Mouse (Mus musculus) B cell, adult 2 months (primary cell): ENCODE measurements at regions not wholly inside any gene's neighbourhood (a gene's known extent, or its start where the extent isn't known, plus 50 kb on each side); places are given as distances from the start of the nearest gene placed in this dataset.
A peak's percentile ranks its signal among the peaks of the same experiment; 100 is the strongest.

Experiments used
- DNase-seq, 2 experiments: peaks; one replicate each; pipeline ENCODE4 v3.0.0; 2022

DNA sequence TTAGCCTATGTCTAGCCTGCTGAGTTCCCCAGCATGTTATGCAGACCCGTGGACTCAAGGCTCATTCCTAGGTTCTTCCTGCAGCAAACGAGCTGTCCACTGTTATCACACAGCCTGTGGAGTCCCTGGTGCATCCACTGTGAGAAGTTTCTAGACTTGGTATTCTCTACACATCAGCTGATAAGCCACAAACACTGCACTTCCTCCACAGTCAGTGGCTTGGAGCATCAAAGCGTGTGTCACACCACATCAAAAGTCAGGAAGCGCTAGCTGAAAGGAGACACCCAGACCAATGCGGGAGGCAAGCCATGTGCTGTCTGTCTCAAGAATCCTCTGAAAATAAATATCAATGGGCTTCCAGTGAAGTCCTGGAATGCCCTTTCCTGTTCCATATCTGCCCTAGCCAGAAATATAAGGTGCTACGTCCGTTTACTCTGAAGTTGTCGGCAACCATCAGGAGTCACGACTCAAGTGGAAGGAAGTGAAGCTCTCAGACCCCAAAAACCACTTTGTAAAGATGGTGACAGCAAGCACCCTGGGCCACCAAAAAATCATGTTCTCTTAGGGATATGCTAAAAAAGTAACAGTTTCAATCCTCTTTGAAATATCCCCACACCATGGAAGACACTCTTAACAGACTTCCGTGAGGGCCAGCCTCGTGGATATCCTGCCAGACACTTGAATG is 227.7 kb downstream of the Adgrl2 start:
- DNase-seq = peak; percentile 50 to 56

DNA sequence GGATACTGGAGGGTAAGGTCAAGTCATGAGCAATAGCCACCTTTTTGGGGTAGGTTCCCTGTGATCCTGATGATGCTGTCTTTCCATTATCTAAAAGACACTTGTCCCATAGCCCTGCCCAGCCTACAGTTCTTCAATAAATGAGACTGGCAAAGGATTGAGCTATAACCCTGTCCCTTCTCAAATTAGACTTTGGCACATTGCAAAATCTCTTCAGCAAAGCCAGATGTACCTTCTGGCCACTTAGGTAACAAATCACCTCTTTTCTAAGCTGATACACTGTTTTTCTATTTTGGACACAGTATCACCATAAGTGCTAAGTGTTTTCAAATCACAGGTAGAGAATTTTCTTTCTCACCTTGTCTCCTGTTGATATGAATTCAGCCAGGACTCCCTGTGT is 228.8 kb downstream of the Adgrl2 start:
- DNase-seq = no peak

DNA sequence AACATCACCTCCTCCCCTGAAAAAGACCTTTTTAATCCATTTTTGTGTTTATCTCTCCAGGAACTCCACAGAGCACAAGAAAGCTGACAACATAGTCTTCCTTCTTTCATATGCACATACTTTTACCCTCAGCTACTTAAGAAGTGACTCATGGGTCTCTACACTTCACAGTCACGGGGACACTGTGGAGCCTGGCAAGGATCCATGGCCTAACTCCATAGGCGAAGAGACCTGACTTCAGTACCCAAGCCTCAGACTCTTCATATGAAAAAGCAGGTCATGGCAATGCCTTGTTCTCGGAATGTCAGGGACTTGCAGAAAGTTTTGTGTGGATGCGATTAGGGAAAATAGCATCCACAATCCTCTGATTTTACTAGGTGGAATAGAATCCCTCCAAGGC is 230.9 kb downstream of the Adgrl2 start:
- no peak for DNase-seq

DNA sequence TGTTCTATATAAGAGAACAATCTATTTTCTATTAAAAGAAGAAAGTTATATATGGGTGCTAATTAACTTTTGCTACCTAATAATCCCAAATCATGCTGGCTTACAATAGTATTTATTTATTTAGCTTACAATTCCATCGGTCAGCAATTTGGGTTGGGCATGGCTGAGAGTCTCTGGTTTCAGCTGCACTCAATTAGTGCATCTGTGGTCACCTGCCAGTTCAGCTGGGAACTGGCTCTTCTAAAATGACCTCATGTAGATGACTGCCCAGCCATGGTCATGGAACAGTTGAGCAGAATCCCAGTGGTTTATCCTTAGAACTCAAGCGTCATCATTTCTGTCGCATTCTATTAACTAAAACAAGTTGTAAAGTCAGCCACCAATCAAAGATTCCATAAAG is 244.1 kb downstream of the Adgrl2 start:
- DNase-seq = no peak

DNA sequence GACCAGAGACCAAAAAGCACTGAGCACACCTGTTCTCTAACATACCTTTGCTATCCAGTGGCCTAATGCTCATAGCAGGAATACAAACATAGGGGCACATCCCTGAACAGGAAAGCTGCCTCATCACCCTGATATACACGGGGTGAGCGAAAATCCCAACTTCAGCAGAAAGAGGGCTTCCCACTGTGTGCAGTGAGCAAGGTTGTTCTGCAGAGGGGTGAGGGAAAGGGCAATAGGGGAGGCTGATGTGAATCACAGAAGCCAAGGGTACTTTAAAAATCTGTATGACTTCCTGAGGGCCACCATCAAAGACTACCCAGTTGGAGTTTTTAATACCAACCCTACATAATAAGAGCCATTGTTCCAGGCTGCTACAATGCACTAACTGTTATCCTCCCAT is 245.7 kb downstream of the Adgrl2 start:
- no peak for DNase-seq

DNA sequence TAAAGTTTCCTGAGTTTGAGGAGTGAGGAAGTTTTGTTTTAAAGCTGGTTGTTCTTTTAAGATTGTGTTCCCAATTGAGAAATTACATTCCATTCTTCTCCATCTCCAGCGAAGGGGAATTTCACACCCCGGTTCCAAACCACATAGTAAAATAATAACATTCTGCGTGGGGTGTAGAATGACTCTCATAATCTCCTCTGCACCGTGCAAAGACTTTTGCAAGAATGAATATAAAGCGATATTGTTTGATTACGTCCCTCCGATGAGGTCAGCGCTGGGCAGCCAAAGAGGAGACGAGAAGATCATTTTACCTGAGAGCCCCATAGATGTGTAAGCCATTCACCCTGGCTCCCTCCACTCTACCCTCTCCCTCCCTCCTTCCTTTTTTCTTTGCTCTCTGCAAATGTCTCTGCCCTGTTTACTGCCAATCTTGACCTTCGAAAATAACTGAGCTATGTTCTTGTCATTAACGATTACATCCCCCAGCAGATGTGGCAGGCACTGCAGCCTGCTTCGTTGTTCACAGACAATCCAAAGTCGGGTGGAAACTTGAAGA is 256.1 kb downstream of the Adgrl2 start:
- no peak for DNase-seq

DNA sequence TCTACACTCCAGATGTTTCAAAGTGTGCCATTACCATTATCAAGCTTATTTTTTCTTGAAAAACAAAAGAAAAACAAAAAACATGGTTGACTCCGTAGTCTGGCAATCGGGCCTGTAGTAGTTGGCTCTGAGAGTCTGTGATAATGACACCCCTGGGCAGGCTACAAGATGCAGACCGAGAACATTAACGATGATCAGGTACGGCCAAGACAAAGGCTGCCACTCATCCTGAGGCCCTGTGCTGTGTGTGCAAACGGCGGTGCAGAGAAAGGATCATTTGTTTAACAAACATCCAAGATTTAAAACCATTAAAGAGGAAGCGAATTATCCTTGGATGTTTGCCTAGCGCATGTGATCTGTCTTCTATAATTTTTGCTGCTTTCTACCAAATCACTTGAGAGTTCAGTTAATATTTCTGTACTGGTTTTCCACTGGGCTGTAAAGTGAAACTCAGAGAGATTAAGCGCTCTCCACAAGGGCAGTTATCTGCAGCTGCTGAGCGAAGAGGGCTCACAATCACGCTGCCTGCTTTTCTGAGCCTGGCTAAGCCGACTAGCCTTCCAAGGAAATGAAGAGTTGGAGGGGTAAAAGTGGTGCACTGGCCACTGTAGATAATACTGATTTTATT is 257.0 kb downstream of the Adgrl2 start:
- no peak for DNase-seq

DNA sequence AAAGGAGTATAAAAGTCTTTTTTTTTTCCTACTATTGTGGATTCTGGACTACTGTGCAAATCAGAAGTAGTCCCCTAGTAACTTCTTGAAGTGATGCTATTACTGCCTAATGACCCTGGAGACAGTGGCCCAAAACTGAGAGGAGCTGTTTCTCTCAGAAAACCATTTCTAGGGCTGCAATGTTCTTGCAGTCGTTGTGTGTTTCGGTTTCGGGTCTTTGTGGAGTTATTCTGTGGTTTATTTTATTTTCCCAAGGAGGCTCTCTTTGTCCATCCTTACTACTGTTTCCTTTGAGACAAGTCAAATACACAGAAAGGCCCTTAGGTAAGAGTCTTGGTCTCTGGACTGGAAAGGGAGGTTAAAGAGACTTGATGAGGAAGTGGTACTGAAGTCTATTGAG is 258.9 kb downstream of the Adgrl2 start:
- DNase-seq = no peak

DNA sequence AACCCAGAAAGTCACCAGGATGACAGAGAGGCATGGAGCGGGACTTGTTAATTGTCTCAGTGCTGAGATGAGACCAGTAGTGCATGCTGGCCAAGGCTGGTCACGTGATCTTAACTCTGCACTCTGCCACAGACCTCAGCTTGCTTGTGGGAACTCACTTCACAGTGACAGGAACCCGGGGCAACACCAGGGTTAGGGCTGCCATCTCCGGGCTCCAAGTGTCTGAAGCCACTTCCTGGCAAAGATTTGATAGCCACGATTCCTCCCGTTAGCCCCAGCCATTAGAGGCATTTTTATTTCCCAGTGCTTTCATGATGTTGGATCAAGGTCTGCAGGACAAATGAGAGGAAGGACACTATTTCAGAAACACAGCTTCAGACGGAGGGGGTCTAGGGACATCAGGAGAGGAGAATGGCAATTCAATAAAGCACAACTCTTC is 261.1 kb downstream of the Adgrl2 start:
- peak; percentile 59 to 62 for DNase-seq

DNA sequence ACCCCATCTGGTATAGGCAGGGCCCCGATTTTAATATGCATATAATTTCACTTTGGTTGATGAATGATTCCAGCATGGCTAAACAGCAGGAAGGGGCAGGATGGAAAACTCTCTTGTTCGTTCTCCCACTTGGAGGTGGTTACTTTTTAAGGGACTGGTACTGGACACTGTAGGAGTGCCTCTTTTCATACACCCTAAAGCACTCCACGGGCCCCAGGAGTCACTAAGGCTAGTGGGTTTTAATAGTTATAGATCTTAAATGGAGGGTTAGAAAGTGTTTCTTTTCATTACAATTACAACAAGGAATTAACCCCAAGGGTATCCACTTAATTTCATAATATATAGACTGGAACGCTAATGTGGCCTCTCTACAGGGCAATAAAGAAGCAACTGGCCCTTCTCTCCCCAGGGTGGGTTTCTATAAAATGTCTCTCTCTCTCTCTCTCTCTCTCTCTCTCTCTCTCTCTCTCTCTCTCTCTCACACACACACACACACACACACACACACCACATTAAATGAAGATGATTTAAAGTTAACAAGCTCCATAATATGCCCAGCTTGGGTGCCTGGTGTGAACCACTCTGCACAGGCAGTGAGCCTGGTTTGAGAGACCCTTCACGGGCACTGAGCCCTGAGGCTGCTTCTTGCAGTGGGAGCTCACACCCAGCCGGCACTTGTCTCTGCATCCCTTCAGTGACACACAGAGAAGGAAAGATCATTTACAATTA is 261.7 kb downstream of the Adgrl2 start:
- DNase-seq = no peak

DNA sequence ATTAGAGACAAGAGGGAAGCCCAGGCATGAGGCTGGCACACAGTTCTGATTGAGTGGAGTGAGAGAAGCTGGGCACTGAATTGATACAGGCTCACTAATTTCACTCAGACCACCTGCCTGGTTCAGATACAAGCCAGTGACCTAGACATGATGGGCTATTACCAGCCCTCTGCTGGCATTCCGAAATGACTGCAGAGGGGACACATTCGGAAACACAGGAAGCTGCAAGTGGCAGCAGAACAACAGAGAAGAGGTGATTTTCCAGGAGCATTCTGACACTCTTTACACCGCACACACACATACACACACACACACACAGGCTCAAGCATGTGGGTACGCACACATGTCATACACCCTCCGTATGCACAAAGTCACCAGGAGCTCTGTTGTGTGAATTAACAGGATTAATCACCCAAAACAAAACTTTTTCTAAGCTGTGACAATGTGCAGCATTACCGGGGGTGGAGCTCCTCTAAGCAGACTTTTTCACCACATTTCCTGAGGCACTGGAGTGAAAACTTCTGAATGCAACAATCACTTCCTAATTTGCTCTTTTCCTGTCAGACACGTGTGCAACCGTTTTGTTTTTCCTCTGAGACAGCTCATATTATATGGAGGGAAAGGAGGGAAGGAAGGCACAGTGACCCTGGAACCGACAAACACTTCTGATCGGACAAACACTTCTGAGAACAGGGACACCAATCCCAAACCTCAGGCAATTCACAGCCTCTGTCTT is 263.6 kb downstream of the Adgrl2 start:
- peak; percentile 30 to 32 for DNase-seq

DNA sequence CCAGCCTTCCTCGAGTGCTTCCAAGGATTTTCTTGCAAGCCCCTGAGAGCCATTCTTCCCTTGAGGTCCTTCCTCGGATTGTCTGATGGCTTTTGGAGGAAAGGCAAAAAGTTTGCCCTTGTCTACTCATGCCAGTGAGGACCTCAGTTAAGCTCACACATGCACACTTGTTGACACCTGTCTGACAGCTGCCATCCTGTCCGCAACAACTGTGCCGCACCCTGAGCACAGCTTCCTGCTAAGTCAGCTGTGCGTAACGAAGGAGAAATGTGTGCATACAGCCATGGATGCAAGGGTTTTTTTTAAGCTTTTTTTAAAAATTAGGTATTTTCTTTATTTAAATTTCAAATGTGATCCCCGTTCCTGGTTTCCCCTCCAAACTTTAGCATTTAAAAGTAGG is 293.8 kb downstream of the Adgrl2 start:
- DNase-seq = peak; percentile 44 to 56

DNA sequence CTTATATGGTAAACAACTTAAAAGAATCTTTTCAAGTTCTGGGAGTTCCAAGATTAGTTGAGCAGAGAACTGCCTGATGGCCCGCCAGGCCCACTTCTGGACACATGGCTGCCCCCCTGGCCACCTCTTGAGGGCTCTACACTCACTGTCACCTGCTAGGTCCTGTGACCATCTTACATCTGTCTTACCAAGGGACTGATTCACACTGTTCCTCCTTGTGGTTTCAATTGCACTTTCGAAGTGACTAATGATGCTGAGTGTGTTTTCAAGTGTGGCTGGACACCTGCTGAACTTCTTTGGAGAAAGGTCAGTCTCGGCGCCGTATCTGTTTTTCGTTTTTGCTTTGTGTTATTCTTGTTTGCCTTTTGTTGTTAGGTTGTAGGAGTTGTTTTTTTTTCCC is 294.9 kb downstream of the Adgrl2 start:
- peak; percentile 67 to 76 for DNase-seq

DNA sequence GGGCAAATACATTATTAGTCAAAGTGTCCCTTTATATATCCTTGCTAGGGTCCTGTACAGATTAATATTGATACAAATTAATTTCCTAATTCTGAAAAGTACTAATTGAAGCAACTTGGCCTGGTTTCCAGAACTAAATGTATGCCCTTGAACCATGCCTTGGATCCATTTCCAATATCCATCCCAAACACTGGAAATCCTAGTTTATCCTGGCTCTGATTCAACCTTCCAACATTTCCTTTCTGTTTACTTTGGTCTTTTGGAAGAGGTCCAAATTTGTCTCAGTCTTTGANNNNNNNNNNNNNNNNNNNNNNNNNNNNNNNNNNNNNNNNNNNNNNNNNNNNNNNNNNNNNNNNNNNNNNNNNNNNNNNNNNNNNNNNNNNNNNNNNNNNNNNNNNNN is 307.2 kb downstream of the Adgrl2 start:
- no peak for DNase-seq

DNA sequence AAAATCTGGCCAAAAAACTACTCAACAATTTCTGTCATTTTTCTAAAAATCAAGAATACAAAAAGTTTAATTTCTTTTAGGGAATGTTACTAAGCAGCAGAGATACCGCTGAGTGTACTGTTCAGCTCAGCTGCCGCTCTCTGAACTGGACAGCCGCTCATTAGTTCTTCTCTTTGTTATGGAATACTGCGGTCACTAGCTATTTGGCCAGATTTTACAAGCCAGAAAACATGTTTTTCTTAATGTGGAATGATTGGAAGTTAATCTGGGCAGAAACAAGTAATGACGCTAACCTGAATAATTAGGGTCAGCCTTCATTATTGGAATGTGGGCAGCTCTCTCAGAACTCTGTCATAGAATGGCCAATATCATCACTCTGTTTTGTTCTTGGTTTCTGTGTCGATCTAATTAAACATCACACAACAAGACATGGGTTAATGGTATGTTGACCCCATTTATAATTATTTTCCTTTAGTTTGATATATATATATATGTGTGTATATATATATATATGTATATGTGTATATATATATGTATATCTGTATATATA is 307.8 kb downstream of the Adgrl2 start:
- no peak for DNase-seq

DNA sequence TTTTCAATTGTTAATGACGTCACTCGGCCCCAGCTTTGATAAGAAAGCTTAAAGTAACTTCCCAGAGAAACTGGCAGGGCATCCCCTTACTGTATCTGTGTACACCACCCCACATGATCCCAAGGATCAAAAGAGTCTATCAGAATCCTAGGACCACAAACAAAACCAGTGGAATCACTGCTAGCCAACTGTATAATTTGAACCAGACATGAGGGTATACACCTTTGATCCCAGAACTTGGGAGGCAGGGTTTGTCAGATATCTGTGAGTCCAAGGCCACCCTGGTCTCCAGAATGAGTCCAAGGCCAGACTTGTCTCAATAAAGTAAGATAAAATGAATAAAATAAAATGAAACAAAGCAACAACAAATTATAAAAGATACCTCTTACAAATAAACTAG is 309.2 kb downstream of the Adgrl2 start:
- no peak for DNase-seq

DNA sequence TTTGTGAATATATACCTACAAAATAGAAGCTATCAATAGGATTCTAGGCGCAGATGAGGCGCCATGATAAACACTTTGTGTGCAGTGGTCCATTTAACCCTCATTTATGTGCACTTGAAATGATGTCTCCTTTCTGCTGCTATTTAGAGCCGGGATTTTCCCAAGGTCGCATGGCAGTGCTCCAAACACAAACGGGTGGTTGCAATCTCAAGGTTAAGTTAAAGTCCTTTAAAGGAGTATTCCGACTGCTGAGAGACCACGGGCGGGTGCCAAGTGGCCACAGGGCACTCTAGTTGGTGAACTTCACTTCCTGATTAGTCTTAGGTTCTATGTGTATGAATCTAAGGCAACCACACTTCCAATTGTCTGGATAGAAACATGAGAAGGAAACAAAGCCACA is 309.6 kb downstream of the Adgrl2 start:
- no peak for DNase-seq

DNA sequence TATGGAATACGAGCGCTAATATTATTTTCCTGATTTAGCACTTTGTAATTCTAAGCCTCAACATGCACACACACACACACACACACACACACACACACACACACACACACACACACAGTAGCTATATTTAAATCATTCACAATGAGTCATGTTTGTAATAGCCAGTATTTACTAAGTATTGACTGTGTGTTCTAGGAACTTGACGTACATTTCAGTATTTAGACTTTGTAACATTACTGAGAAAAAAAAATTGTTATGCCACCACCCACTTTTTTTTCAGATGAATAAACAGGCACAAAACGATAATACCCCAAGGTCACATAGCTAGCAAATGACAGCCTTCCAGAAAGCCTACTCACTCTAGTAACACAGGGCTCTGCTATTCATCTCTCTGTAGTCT is 310.3 kb downstream of the Adgrl2 start:
- no peak for DNase-seq

DNA sequence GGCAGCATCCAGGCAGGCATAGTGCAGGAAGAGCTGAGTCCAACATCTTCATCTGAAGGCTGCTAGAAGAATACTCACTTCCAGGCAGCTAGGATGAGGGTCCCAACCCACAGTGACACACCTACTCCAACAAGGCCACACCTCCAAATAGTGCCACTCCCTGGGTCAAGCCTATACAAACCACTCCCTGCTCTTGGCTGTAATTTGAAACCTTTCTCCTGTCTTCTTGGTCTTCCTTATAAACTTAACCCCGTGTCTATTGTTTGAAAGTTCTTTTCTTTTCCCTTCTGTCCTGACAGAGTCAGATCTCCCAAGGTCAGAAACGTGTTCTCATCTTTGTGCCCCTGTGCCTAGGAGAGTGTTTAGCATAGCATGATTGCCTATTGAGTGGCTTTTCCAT is 311.2 kb downstream of the Adgrl2 start:
- no peak for DNase-seq

DNA sequence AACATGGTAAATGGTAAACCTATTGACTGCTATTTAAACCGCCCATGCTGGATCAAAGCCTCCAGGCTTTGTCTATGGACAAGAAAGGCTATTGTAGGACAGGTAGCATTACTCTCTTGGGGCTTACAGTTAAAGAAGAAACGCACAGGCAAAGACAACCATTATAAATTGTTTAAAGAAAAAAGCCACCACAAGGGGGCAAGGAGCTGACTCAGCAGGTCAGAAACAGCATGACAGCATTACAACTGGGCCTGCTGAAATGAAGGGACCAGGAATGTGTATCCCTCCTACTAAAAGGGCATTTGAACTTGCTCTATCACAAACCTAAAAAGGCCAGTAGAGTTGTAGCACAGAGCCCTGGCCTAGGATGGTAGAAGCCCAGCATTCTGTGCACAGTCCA is 314.3 kb downstream of the Adgrl2 start:
- DNase-seq = peak; percentile 30 to 35

DNA sequence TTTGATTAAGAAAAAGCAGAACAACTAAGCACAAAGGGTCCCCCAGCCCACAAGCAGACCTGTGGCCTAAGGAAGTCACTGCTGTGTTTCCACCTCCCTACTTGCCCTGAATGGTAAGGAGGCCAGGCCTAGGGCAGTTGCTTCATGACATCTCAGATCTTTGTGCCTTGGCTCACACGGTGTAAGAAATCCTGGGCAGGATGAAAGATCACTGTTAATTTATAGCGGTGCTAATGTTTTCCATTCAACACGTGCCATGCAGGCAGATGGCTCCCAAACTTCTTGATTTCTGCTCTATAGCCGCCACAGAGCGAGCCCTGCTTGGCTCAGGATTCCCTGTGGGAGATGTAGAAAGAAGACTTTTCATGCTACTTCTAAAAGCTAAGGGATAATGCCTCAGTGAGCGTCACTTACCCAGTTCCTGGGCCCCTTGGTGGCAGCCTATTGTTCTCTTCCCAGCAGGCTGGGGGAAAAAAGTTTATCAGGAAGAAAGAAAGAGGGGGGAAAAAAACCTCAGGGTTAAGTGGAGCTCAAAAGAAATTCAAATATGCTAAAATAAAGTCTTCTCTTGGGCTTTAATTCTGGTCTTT is 327.4 kb downstream of the Adgrl2 start:
- DNase-seq = no peak

DNA sequence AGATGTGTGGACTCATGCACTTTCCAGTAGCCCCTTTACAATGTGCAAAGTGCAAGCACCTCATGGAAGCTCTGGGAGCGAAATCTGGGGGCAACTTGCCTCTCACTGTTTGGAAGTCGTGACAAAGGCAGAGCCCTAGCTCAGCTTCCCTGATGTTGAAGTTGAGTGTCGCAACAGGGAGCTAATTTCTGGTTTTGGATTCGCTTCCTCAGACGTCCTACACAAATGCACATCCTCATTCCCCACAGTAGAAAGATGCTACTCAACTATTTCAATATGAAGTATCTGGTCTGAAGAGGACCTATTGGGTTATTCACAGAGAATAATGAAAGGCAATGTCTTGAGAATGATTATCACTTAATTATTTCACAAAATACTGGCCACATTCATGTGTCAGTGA is 331.3 kb downstream of the Adgrl2 start:
- DNase-seq = no peak

DNA sequence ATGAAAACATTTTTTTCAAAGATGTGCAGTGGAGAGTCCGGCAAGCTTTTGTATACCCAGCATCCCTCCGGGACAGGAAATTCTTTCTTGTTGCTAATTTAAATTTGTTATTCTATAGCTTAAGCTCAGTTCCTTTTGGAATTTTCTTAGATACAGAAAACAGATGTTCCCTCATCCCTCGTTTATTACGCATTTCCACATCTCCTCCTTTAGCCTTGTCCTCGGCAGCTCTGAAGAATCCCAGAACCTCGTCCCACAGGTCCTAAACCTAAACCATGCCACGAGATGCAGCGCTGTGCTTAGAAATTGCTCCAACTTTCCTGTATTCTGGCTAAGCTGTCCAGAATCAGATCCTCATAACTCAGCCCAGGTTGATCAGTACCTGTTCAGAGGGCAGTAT is 332.0 kb downstream of the Adgrl2 start:
- no peak for DNase-seq
